Mouse (Mus musculus) E14TG2a.4 (cell line): ENCODE data around the gene Smpdl3b.

Experiments
- CTCF ChIP-seq: conservative IDR thresholded peaks from 2 replicates; pipeline ENCODE4 v1.5.1; 2014; ENCODE audit warnings: low read length
- NANOG ChIP-seq: IDR thresholded peaks from 2 replicates; pipeline ENCODE4 v1.6.1; 2014; ENCODE audit warnings: borderline replicate concordance, low read length, mixed read lengths

DNA sequence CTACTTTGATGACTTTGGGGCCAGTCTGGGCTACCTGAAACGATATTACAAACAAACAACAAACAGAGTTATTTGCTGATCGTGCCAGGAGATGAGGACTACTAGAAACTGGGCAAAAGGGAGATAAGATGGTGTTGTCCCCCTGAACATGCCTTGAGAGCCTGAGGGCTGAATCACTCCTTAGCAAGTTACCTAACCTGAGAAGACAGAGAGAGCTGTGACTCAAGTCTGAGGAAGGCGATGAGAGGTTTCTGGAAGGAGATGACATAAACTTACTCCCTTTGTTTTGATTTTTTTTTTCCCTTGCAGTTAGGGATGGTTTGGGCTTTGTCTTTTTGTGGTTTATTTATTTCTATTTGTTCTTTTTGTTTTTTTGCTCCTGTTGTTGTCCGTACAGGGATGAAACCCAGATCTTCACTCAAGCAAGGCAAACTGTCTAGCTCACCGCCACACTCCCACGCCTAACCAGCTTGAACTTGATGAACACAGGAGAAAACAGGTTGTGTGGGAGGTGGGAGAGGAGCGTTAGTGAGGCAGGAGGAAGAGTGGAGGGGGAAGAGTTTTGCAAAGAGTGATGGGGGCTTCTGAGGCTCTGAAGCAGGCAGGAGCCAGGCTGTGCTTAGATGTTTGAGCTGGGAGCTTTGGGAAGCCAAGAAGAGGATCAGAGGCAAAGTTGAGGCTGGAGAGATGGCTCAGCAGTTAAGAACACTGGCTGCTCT, 740 bp upstream of the Smpdl3b start:
- TF ChIP-seq CTCF (no peak), NANOG (no peak)
